Mouse (Mus musculus) WW6 (cell line): ENCODE data around the gene 9130213A22Rik.

ENCODE experiments used
- DNase-seq: peaks from one replicate; pipeline ENCODE4 v3.0.0-alpha.2; 2013; ENCODE audit warnings: low read depth, low spot score

9130213A22Rik gene

GRCm38 (mm10) chr11:69123693-69124497 lies 1.5 kb upstream of the 9130213A22Rik start:
- DNase-seq: peak; percentile 82

- peak; percentile 78 for DNase-seq
Observed at GRCm38 (mm10) chr11:69123056-69123692, 785 bp upstream of the 9130213A22Rik start.

- no peak for DNase-seq
Observed at GRCm38 (mm10) chr11:69121741-69122335, 551 bp downstream of the 9130213A22Rik start.

- no peak for DNase-seq
Observed at GRCm38 (mm10) chr11:69121001-69121740, 1.2 kb downstream of the 9130213A22Rik start.

GRCm38 (mm10) chr11:69120221-69121000 lies 2.0 kb downstream of the 9130213A22Rik start, which contains the start of gene Hes7:
Hes7 (plus strand) TSS chr11:69120404.
- no peak for DNase-seq

- DNase-seq: no peak
Observed at GRCm38 (mm10) chr11:69119446-69120155, 2.8 kb downstream of the 9130213A22Rik start.

- peak; percentile 80 for DNase-seq
Observed at GRCm38 (mm10) chr11:69118765-69119164, 3.6 kb downstream of the 9130213A22Rik start.

- DNase-seq: no peak
Observed at GRCm38 (mm10) chr11:69117737-69118695, 4.4 kb downstream of the 9130213A22Rik start.

- no peak for DNase-seq
Observed at GRCm38 (mm10) chr11:69116843-69117242, 5.5 kb downstream of the 9130213A22Rik start.

GRCm38 (mm10) chr11:69114621-69115020 lies 7.8 kb downstream of the 9130213A22Rik start:
- DNase-seq: no peak

GRCm38 (mm10) chr11:69114018-69114417 lies 8.4 kb downstream of the 9130213A22Rik start:
- DNase-seq: no peak

- DNase-seq: no peak
Observed at GRCm38 (mm10) chr11:69111865-69112264, 10.5 kb downstream of the 9130213A22Rik start.

GRCm38 (mm10) chr11:69111051-69111810 lies 11.2 kb downstream of the 9130213A22Rik start:
- no peak for DNase-seq

- no peak for DNase-seq
Observed at GRCm38 (mm10) chr11:69110319-69111046, 11.9 kb downstream of the 9130213A22Rik start.

- no peak for DNase-seq
Observed at GRCm38 (mm10) chr11:69109032-69109900, 13.1 kb downstream of the 9130213A22Rik start.

GRCm38 (mm10) chr11:69108223-69108622 lies 14.2 kb downstream of the 9130213A22Rik start:
- DNase-seq: no peak

- no peak for DNase-seq
Observed at GRCm38 (mm10) chr11:69107676-69108075, 14.7 kb downstream of the 9130213A22Rik start.
